Mouse (Mus musculus): ENCODE data around the gene Runx2. TPM values are rescaled to one million over a fixed set of nuclear protein-coding genes. Genes with fewer than 3 reads are reported as not detected.

Gene Runx2
- polyA plus RNA-seq, 1 experiment from 2014 or later = 2.0 TPM

- Histone ChIP-seq H3K4me1 (peaks cover 34% of the 10 kb centered on the region), H3K36me3 (replicated peaks) (no peaks in the 10 kb centered on the region), H3K4me3 (no peak overlapping the region), H3K9me3 (no peaks in the 10 kb centered on the region), H3K27ac (replicated peaks) (no peak overlapping the region), H3K27me3 (replicated peaks; ENCODE audit: low read depth, poor library complexity, severe bottlenecking) (0 out of 2 replicates have a peak, but pooled peaks cover 5% of the 10 kb centered on the region)
- no peak for DNase-seq (ENCODE audit: low spot score)
- 94% methylated on average over 8 of the region's 8 CpGs for WGBS
Measured at GRCm38 (mm10) chr17:44607383-44607782, 207.2 kb downstream of the Runx2 start.

- WGBS = 88% methylated on average over 7 of the region's 7 CpGs
- Histone ChIP-seq H3K36me3 (replicated peaks) (no peaks in the 10 kb centered on the region), H3K9me3 (no peaks in the 10 kb centered on the region), H3K4me1 (peaks cover 37% of the 10 kb centered on the region), H3K27me3 (replicated peaks; ENCODE audit: low read depth, poor library complexity, severe bottlenecking) (0 out of 2 replicates have a peak, but pooled peaks cover 5% of the 10 kb centered on the region), H3K27ac (replicated peaks) (no peak overlapping the region), H3K4me3 (no peak overlapping the region)
- DNase-seq (ENCODE audit: low spot score) = no peak
Measured at GRCm38 (mm10) chr17:44606245-44606644, 208.4 kb downstream of the Runx2 start.

- WGBS = 82% methylated on average over 3 of the region's 3 CpGs
- Histone ChIP-seq H3K4me3 (no peak overlapping the region), H3K9me3 (no peaks in the 10 kb centered on the region), H3K27ac (replicated peaks) (0 out of 2 replicates have a peak overlapping the region, but pooled peaks have one; percentile 4), H3K27me3 (replicated peaks; ENCODE audit: low read depth, poor library complexity, severe bottlenecking) (0 out of 2 replicates have a peak, but pooled peaks cover 5% of the 10 kb centered on the region), H3K4me1 (peaks cover 34% of the 10 kb centered on the region), H3K36me3 (replicated peaks) (no peaks in the 10 kb centered on the region)
- DNase-seq (ENCODE audit: low spot score) = no peak
Measured at GRCm38 (mm10) chr17:44605749-44606148, 208.8 kb downstream of the Runx2 start.

GRCm38 (mm10) chr17:44603170-44603569 lies 211.4 kb downstream of the Runx2 start:
- no peaks in the 10 kb centered on the region for H3K36me3 ChIP-seq (replicated peaks)
- 70% methylated on average over 4 of the region's 4 CpGs for WGBS
- H3K9me3 ChIP-seq = no peaks in the 10 kb centered on the region
- no peak overlapping the region for H3K27ac ChIP-seq (replicated peaks)
- H3K4me3 ChIP-seq = no peak overlapping the region
- no peaks in the 10 kb centered on the region for H3K27me3 ChIP-seq (replicated peaks; ENCODE audit: low read depth, poor library complexity, severe bottlenecking)
- peaks cover 22% of the 10 kb centered on the region for H3K4me1 ChIP-seq
- DNase-seq (ENCODE audit: low spot score) = no peak

GRCm38 (mm10) chr17:44601317-44602021 lies 213.1 kb downstream of the Runx2 start:
- DNase-seq (ENCODE audit: low spot score) = no peak
- WGBS = 74% methylated on average over 11 of the region's 11 CpGs
- H3K27ac ChIP-seq (replicated peaks) = no peak overlapping the region

GRCm38 (mm10) chr17:44599856-44600255 lies 214.7 kb downstream of the Runx2 start:
- peaks cover 16% of the 10 kb centered on the region for H3K4me1 ChIP-seq
- H3K36me3 ChIP-seq (replicated peaks) = no peaks in the 10 kb centered on the region
- no peak overlapping the region for H3K4me3 ChIP-seq
- H3K9me3 ChIP-seq = no peaks in the 10 kb centered on the region
- no peak for DNase-seq (ENCODE audit: low spot score)
- no peaks in the 10 kb centered on the region for H3K27me3 ChIP-seq (replicated peaks; ENCODE audit: low read depth, poor library complexity, severe bottlenecking)
- no peak overlapping the region for H3K27ac ChIP-seq (replicated peaks)
- 89% methylated on average over 1 of the region's 1 CpGs for WGBS

More at GRCm38 (mm10) chr17:44601317-44602021, 213.1 kb downstream of the Runx2 start:
- Histone ChIP-seq H3K9me3 (no peaks in the 10 kb centered on the region), H3K4me3 (no peak overlapping the region), H3K27me3 (replicated peaks; ENCODE audit: low read depth, poor library complexity, severe bottlenecking) (no peaks in the 10 kb centered on the region), H3K36me3 (replicated peaks) (no peaks in the 10 kb centered on the region), H3K4me1 (peaks cover 28% of the 10 kb centered on the region)

GRCm38 (mm10) chr17:44599132-44599531 lies 215.5 kb downstream of the Runx2 start:
- Histone ChIP-seq H3K4me3 (no peak overlapping the region), H3K4me1 (peaks cover 16% of the 10 kb centered on the region), H3K9me3 (no peaks in the 10 kb centered on the region), H3K36me3 (replicated peaks) (no peaks in the 10 kb centered on the region), H3K27ac (replicated peaks) (no peak overlapping the region), H3K27me3 (replicated peaks; ENCODE audit: low read depth, poor library complexity, severe bottlenecking) (no peaks in the 10 kb centered on the region)
- DNase-seq (ENCODE audit: low spot score) = no peak
- WGBS = 92% methylated on average over 2 of the region's 2 CpGs

- no peak for DNase-seq (ENCODE audit: low spot score)
- H3K9me3 ChIP-seq = no peaks in the 10 kb centered on the region
- no peaks in the 10 kb centered on the region for H3K27me3 ChIP-seq (replicated peaks; ENCODE audit: low read depth, poor library complexity, severe bottlenecking)
- no peak overlapping the region for H3K27ac ChIP-seq (replicated peaks)
- peaks cover 16% of the 10 kb centered on the region for H3K4me1 ChIP-seq
- H3K4me3 ChIP-seq = no peak overlapping the region
- 63% methylated on average over 8 of the region's 8 CpGs for WGBS
- no peaks in the 10 kb centered on the region for H3K36me3 ChIP-seq (replicated peaks)
Measured at GRCm38 (mm10) chr17:44597918-44598504, 216.6 kb downstream of the Runx2 start.

- no peak overlapping the region for H3K4me3 ChIP-seq
- WGBS = 89% methylated on average over 6 of the region's 6 CpGs
- no peak for DNase-seq (ENCODE audit: low spot score)
- H3K27me3 ChIP-seq (replicated peaks; ENCODE audit: low read depth, poor library complexity, severe bottlenecking) = no peaks in the 10 kb centered on the region
- H3K27ac ChIP-seq (replicated peaks) = no peak overlapping the region
- H3K36me3 ChIP-seq (replicated peaks) = no peaks in the 10 kb centered on the region
- no peaks in the 10 kb centered on the region for H3K9me3 ChIP-seq
- peaks cover 18% of the 10 kb centered on the region for H3K4me1 ChIP-seq
Measured at GRCm38 (mm10) chr17:44592737-44593090, 221.9 kb downstream of the Runx2 start.

GRCm38 (mm10) chr17:44592067-44592736 lies 222.4 kb downstream of the Runx2 start:
- Histone ChIP-seq H3K9me3 (no peaks in the 10 kb centered on the region), H3K4me3 (no peak overlapping the region), H3K27me3 (replicated peaks; ENCODE audit: low read depth, poor library complexity, severe bottlenecking) (no peaks in the 10 kb centered on the region), H3K36me3 (replicated peaks) (no peaks in the 10 kb centered on the region), H3K4me1 (peaks cover 19% of the 10 kb centered on the region), H3K27ac (replicated peaks) (no peak overlapping the region)
- DNase-seq (ENCODE audit: low spot score) = no peak
- WGBS = 82% methylated on average over 16 of the region's 16 CpGs

- Histone ChIP-seq H3K4me3 (no peak overlapping the region), H3K4me1 (peaks cover 24% of the 10 kb centered on the region), H3K27me3 (replicated peaks; ENCODE audit: low read depth, poor library complexity, severe bottlenecking) (no peaks in the 10 kb centered on the region), H3K27ac (replicated peaks) (no peak overlapping the region), H3K36me3 (replicated peaks) (no peaks in the 10 kb centered on the region), H3K9me3 (no peaks in the 10 kb centered on the region)
- WGBS = 44% methylated on average over 3 of the region's 3 CpGs
- no peak for DNase-seq (ENCODE audit: low spot score)
Measured at GRCm38 (mm10) chr17:44588470-44588869, 226.1 kb downstream of the Runx2 start.

GRCm38 (mm10) chr17:44588020-44588419 lies 226.6 kb downstream of the Runx2 start:
- H3K9me3 ChIP-seq = no peaks in the 10 kb centered on the region
- no peak overlapping the region; the same call in 1 of the 2 replicates for H3K27ac ChIP-seq (replicated peaks)
- no peaks in the 10 kb centered on the region for H3K27me3 ChIP-seq (replicated peaks; ENCODE audit: low read depth, poor library complexity, severe bottlenecking)
- 11% methylated on average over 3 of the region's 3 CpGs for WGBS
- no peak for DNase-seq (ENCODE audit: low spot score)
- peaks cover 24% of the 10 kb centered on the region for H3K4me1 ChIP-seq
- H3K36me3 ChIP-seq (replicated peaks) = no peaks in the 10 kb centered on the region
- no peak overlapping the region for H3K4me3 ChIP-seq

- no peak for DNase-seq (ENCODE audit: low spot score)
- H3K4me3 ChIP-seq = no peak overlapping the region
- no peak overlapping the region for H3K27ac ChIP-seq (replicated peaks)
- 62% methylated on average over 3 of the region's 3 CpGs for WGBS
- H3K9me3 ChIP-seq = no peaks in the 10 kb centered on the region
- no peaks in the 10 kb centered on the region for H3K27me3 ChIP-seq (replicated peaks; ENCODE audit: low read depth, poor library complexity, severe bottlenecking)
- H3K36me3 ChIP-seq (replicated peaks) = no peaks in the 10 kb centered on the region
- H3K4me1 ChIP-seq = peaks cover 19% of the 10 kb centered on the region
Measured at GRCm38 (mm10) chr17:44586196-44586595, 228.4 kb downstream of the Runx2 start.

All from embryonic facial prominence, embryonic 10.5 days (tissue).